Mouse (Mus musculus) hindbrain, embryonic 10.5 days (tissue): Measurements from ENCODE around the gene Jak3. TPM values are rescaled to one million over a fixed set of nuclear protein-coding genes. Genes with fewer than 3 reads are reported as not detected.
A peak's percentile ranks its signal among the peaks of the same experiment; 100 is the strongest.
"Not testable (repeated sequence)": the region's sequence is repeated elsewhere in the genome, so short reads cannot be mapped to it uniquely, and the experiment has no call there.

Experiments
- DNase-seq: peaks from one replicate; pipeline ENCODE4 v3.0.0-alpha.2; 2017; ENCODE audit warnings: low spot score
- H3K27ac ChIP-seq: fragments of 300-500 bp; sonication (generic); 2 replicates; pipeline ENCODE4 v1.5.1; 2016; ENCODE audit warnings: mild to moderate bottlenecking, moderate library complexity
- H3K27me3 ChIP-seq: fragments of 300-500 bp; sonication (generic); 2 replicates; pipeline ENCODE4 v1.6.1; 2016; ENCODE audit warnings: mild to moderate bottlenecking; ENCODE audit not compliant: poor library complexity, insufficient read depth, severe bottlenecking
- H3K36me3 ChIP-seq: fragments of 300-500 bp; sonication (generic); 2 replicates; pipeline ENCODE4 v1.6.1; 2016; ENCODE audit warnings: mild to moderate bottlenecking, moderate library complexity
- H3K4me1 ChIP-seq: fragments of 300-500 bp; sonication (generic); replicated peaks from 2 replicates; pipeline ENCODE4 v1.6.1; 2016; ENCODE audit warnings: mild to moderate bottlenecking
- H3K4me3 ChIP-seq: fragments of 300-500 bp; sonication (generic); 2 replicates; pipeline ENCODE4 v1.5.1; 2016; ENCODE audit warnings: mild to moderate bottlenecking, moderate library complexity
- H3K9me3 ChIP-seq: fragments of 300-500 bp; sonication (generic); 2 replicates; pipeline ENCODE4 v1.6.1; 2016; ENCODE audit warnings: mild to moderate bottlenecking, moderate library complexity
- WGBS: fragments of 180-500 bp; shearing (Covaris S2); methylation state at CpG from one replicate; pipeline ENCODE4 v1.1.7; 2016; 5-methylcytosine and 5-hydroxymethylcytosine counted together
- polyA plus RNA-seq: library from polyadenylated mRNA; unstranded; fragments of >200 nt; fragmentation: Nextera tagmentation; extraction: Ambion mirVana; gene quantifications from 2 replicates; pipeline ENCODE4 v1.2.1, GENCODE M21; 2016

The Jak3 gene
- polyA plus RNA-seq, 1 experiment from 2014 or later = 3.6 TPM

- H3K36me3 ChIP-seq = no peaks in the 10 kb centered on the region
- H3K9me3 ChIP-seq = 0 out of 2 replicates have a peak, but pooled peaks cover 2% of the 10 kb centered on the region
- peaks cover 92% of the 10 kb centered on the region for H3K27me3 ChIP-seq
- peaks cover 20% of the 10 kb centered on the region for H3K4me1 ChIP-seq
- H3K4me3 ChIP-seq = no peak overlapping the region
- H3K27ac ChIP-seq = no peak overlapping the region
- WGBS = 24% methylated on average over 4 of the region's 4 CpGs
- no peak for DNase-seq
Observed at GRCm38 (mm10) chr8:71702087-71702432, 26.0 kb downstream of the Jak3 start.

DNA sequence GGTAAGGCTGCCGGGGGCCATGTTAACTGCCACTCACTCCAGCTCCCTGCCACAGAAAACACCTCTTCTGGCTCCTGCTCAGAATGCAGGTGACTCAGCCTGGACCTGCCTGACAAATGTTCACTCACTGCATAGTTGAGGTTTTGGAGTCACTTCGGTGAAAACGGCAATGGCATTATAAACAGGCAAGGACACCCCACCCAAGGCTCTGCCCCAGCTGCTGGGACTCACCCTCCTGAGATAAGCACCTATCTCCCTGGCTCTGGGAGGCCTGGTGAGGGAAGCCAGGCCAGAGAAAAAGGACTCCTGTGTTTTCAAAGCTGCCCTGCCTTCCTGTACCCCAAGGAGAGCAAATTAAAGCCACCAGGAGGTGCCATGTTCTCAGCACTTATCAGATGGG is 26.8 kb downstream of the Jak3 start:
- H3K27ac ChIP-seq = no peak overlapping the region
- WGBS = 79% methylated on average over 3 of the region's 3 CpGs
- no peak overlapping the region for H3K4me3 ChIP-seq
- no peak for DNase-seq
- H3K36me3 ChIP-seq = no peaks in the 10 kb centered on the region
- peaks cover 20% of the 10 kb centered on the region for H3K4me1 ChIP-seq
- 0 out of 2 replicates have a peak, but pooled peaks cover 2% of the 10 kb centered on the region for H3K9me3 ChIP-seq
- peaks cover 92% of the 10 kb centered on the region for H3K27me3 ChIP-seq

- Histone ChIP-seq H3K4me1 (peaks cover 18% of the 10 kb centered on the region), H3K27me3 (peaks cover 92% of the 10 kb centered on the region)
- not testable (repeated sequence) for H3K4me3 ChIP-seq, H3K36me3 ChIP-seq, DNase-seq, H3K27ac ChIP-seq, H3K9me3 ChIP-seq
Observed at GRCm38 (mm10) chr8:71703400-71703799, 27.3 kb downstream of the Jak3 start.

GRCm38 (mm10) chr8:71707874-71708273 is 31.8 kb downstream of the Jak3 start:
- WGBS = 37% methylated on average over 8 of the region's 8 CpGs
- Histone ChIP-seq H3K4me3 (no peak overlapping the region), H3K36me3 (peaks cover 5% of the 10 kb centered on the region; the same call in 1 of the 2 replicates), H3K9me3 (no peaks in the 10 kb centered on the region), H3K27ac (no peak overlapping the region), H3K4me1 (peaks cover 13% of the 10 kb centered on the region; the same call in 1 of the 2 replicates), H3K27me3 (peaks cover 73% of the 10 kb centered on the region)
- DNase-seq = peak; percentile 61

DNA sequence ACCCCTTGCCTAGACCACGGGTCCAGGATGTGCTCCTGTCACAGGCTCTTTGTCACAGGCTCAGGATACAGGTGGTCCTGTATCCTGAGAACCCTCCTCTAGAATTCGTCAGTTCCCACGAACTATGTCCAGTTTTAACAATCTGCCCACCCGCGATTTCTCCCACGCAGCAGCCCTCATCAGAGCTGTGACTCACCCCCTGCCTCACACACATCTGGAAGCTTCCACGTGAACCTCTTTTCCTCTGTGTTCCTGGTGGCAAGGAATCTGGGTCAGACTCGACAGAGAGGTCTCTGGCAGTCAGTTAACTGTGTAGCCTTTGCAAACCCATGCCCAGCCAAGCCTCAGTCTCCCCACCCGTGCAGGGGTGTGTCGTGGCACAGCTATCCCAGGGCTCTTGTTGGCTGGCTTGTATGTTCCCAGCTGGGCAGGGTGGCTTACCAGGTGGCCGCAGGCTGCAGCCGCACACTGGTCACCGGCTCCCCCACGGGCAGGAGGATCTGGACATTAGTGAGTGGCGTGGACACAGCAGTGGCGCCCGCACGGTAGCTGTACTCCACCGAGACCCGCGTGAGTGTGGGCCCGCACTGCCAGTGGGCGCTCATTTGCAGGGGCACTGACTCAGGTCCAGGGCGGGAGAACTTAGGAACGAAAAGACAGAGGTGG is 33.2 kb downstream of the Jak3 start:
- no peaks in the 10 kb centered on the region for H3K9me3 ChIP-seq
- H3K4me1 ChIP-seq = peaks cover 13% of the 10 kb centered on the region; the same call in 1 of the 2 replicates
- H3K4me3 ChIP-seq = peak overlapping the region; percentile 23
- 40% methylated on average over 25 of the region's 25 CpGs for WGBS
- DNase-seq = no peak
- no peak overlapping the region for H3K27ac ChIP-seq
- H3K27me3 ChIP-seq = peaks cover 59% of the 10 kb centered on the region
- H3K36me3 ChIP-seq = peaks cover 11% of the 10 kb centered on the region; the same call in 1 of the 2 replicates

- Histone ChIP-seq H3K4me1 (peaks cover 13% of the 10 kb centered on the region; the same call in 1 of the 2 replicates), H3K4me3 (peak overlapping the region; percentile 23), H3K9me3 (no peaks in the 10 kb centered on the region), H3K27ac (no peak overlapping the region), H3K27me3 (peaks cover 58% of the 10 kb centered on the region), H3K36me3 (peaks cover 15% of the 10 kb centered on the region; the same call in 1 of the 2 replicates)
- WGBS = 19% methylated on average over 25 of the region's 25 CpGs
- peak; percentile 89 for DNase-seq
Observed at GRCm38 (mm10) chr8:71709800-71710446, 33.8 kb downstream of the Jak3 start.

DNA sequence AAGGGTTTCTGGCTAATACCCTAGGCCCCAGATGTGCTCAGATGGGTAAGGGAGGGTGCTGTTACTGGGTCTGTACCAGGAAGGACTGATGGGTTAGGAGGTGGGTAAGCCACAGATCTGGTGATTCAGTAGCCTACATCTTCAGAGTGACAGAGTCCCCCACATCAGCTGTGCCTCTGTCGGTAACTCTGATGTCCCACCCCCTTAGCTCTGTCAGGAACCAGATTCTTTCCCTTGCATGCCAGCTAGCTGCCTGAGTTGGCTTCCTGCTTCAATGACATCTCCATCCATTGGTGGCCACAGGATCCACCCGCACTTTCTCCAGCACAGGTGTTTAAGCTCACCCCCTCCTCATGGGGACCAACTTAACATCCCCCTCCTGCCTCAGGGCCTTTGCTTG is 35.5 kb downstream of the Jak3 start:
- H3K27ac ChIP-seq = no peak overlapping the region
- no peak overlapping the region for H3K4me3 ChIP-seq
- DNase-seq = no peak
- H3K4me1 ChIP-seq = peaks cover 13% of the 10 kb centered on the region; the same call in 1 of the 2 replicates
- 79% methylated on average over 2 of the region's 2 CpGs for WGBS
- peaks cover 19% of the 10 kb centered on the region for H3K36me3 ChIP-seq
- H3K9me3 ChIP-seq = no peaks in the 10 kb centered on the region
- H3K27me3 ChIP-seq = peaks cover 49% of the 10 kb centered on the region

DNA sequence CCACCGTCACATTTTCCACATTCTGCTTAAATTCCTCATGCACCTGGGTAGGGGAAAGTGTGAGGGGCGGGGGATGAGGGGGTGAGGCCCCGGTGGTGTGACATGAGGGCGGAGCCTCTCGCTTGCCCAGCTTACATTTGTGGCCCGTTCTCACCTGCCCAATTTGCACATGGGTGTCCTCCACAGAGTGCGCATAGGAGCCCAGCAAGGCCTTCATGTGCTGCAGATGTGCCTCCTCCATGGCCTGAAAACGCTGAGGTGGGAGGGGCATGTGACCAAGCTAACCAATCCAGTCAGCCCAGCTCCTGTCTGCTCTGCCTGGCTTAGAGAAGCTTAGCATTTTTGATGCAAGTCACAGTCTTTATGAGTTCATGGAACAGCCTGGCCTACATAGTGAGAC is 39.4 kb downstream of the Jak3 start:
- peaks cover 33% of the 10 kb centered on the region for H3K36me3 ChIP-seq
- 52% methylated on average over 8 of the region's 8 CpGs for WGBS
- H3K27ac ChIP-seq = no peak overlapping the region
- H3K27me3 ChIP-seq = peaks cover 21% of the 10 kb centered on the region
- H3K4me3 ChIP-seq = no peak overlapping the region
- H3K9me3 ChIP-seq = no peaks in the 10 kb centered on the region
- peaks cover 29% of the 10 kb centered on the region for H3K4me1 ChIP-seq
- DNase-seq = no peak

- no peak overlapping the region for H3K4me3 ChIP-seq
- H3K9me3 ChIP-seq = no peaks in the 10 kb centered on the region
- peaks cover 33% of the 10 kb centered on the region for H3K36me3 ChIP-seq
- H3K27ac ChIP-seq = no peak overlapping the region
- peaks cover 40% of the 10 kb centered on the region for H3K4me1 ChIP-seq
- WGBS = 86% methylated on average over 13 of the region's 13 CpGs
- peaks cover 13% of the 10 kb centered on the region for H3K27me3 ChIP-seq
- no peak for DNase-seq
Observed at GRCm38 (mm10) chr8:71716561-71717053, 40.5 kb downstream of the Jak3 start.

DNA sequence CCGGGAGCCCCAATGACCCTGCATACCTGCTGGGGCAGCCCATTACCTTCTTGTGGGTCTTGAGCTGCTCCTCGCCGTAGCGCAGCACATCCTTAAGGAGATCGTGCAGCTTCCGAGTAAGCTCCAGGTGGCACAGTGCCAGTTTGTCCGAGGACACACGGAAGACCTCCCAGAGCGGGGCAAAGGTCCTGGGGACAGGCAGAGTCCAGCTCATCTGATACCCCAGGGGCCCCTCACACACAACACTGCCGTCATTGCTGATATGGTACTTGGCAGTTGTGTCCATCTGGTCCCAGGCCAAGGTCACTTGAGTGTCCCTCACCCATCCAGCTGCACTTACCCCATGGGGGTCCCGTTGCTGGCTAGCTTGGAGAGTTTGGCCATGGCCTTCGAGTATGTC is 41.0 kb downstream of the Jak3 start:
- H3K4me3 ChIP-seq = no peak overlapping the region
- peaks cover 33% of the 10 kb centered on the region for H3K36me3 ChIP-seq
- no peak overlapping the region for H3K27ac ChIP-seq
- no peak for DNase-seq
- H3K27me3 ChIP-seq = peaks cover 8% of the 10 kb centered on the region
- H3K9me3 ChIP-seq = no peaks in the 10 kb centered on the region
- peaks cover 45% of the 10 kb centered on the region for H3K4me1 ChIP-seq
- WGBS = 90% methylated on average over 12 of the region's 12 CpGs

- no peaks in the 10 kb centered on the region for H3K9me3 ChIP-seq
- peaks cover 55% of the 10 kb centered on the region for H3K4me1 ChIP-seq
- 0 out of 2 replicates have a peak overlapping the region, but pooled peaks have one; percentile 12 for H3K27ac ChIP-seq
- peaks cover 25% of the 10 kb centered on the region for H3K36me3 ChIP-seq
- DNase-seq = no peak
- no peak overlapping the region for H3K4me3 ChIP-seq
- 31% methylated on average over 3 of the region's 3 CpGs for WGBS
- H3K27me3 ChIP-seq = peaks cover 13% of the 10 kb centered on the region
Observed at GRCm38 (mm10) chr8:71718252-71718651, 42.2 kb downstream of the Jak3 start.

GRCm38 (mm10) chr8:71719218-71719617 is 43.1 kb downstream of the Jak3 start:
- Histone ChIP-seq H3K4me1 (peaks cover 58% of the 10 kb centered on the region), H3K36me3 (peaks cover 22% of the 10 kb centered on the region), H3K4me3 (no peak overlapping the region), H3K27me3 (peaks cover 22% of the 10 kb centered on the region), H3K9me3 (no peaks in the 10 kb centered on the region), H3K27ac (peak overlapping the region; percentile 77)
- 67% methylated on average over 4 of the region's 4 CpGs for WGBS
- DNase-seq = no peak

DNA sequence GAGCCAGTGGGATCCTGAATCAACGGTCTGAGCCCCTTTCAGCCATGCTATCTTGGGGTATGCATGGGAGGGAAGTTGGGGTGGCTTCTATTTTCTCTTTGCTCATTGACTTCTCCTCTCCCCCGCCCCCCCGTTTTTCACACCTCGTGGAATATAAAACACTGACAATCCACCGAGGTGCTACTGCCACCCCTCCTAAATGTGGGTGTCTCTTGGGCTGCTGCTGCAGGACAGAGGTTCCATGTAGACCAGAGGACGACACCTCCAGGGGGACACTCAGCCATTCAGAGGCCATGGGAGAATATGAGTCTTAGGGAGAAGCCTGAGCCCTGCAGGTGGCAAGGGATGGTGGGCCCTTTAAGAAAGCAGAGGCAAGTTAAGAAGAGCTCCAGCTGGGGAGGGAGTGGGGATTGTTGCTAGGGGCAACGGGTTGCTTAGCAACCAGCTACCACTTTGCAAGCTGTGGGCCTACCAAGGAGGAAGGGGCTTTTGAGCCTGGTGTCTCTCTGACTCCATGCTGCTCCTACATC is 43.9 kb downstream of the Jak3 start:
- H3K4me3 ChIP-seq = peak overlapping the region; percentile 29
- H3K9me3 ChIP-seq = no peaks in the 10 kb centered on the region
- H3K4me1 ChIP-seq = peaks cover 66% of the 10 kb centered on the region
- H3K36me3 ChIP-seq = peaks cover 18% of the 10 kb centered on the region
- peak overlapping the region; percentile 81 for H3K27ac ChIP-seq
- peak; percentile 86 for DNase-seq
- WGBS = 31% methylated on average over 7 of the region's 7 CpGs
- H3K27me3 ChIP-seq = peaks cover 24% of the 10 kb centered on the region
